Mouse (Mus musculus) c-Kit-positive CD71-positive TER-119-positive erythroid progenitor cells, embryonic 14.5 days (primary cell): ENCODE measurements around the gene Bcl11a.

Source experiments
- DNase-seq: peaks from one replicate; pipeline ENCODE4 v3.0.0-alpha.2; 2013; ENCODE audit warnings: low spot score

Gene Bcl11a

GRCm38 (mm10) chr11:24077795-24078705 lies at the start of gene Bcl11a:
Gene Bcl11a (plus strand): TSS chr11:24078056.
- DNase-seq, result no peak

GRCm38 (mm10) chr11:24044025-24044424 lies 33.8 kb upstream of the Bcl11a start:
- no peak for DNase-seq

- DNase-seq, result peak; percentile 55
These were observed 28.4 kb upstream of the Bcl11a start for GRCm38 (mm10) chr11:24049226-24050031.

- DNase-seq, result no peak
These were observed 27.7 kb upstream of the Bcl11a start for GRCm38 (mm10) chr11:24050032-24050757.

- DNase-seq, result no peak
These were observed 25.0 kb upstream of the Bcl11a start for GRCm38 (mm10) chr11:24052882-24053281.

- DNase-seq, result no peak
These were observed 18.7 kb upstream of the Bcl11a start for GRCm38 (mm10) chr11:24059137-24059536.

GRCm38 (mm10) chr11:24060428-24060827 lies 17.4 kb upstream of the Bcl11a start:
- DNase-seq, result no peak

GRCm38 (mm10) chr11:24061819-24062218 lies 16.0 kb upstream of the Bcl11a start:
- no peak for DNase-seq

GRCm38 (mm10) chr11:24062495-24063096 lies 15.3 kb upstream of the Bcl11a start:
- DNase-seq, result no peak

- no peak for DNase-seq
These were observed 13.6 kb upstream of the Bcl11a start for GRCm38 (mm10) chr11:24064221-24064620.

- DNase-seq, result no peak
These were observed 12.5 kb upstream of the Bcl11a start for GRCm38 (mm10) chr11:24065313-24065712.

- no peak for DNase-seq
These were observed 3.8 kb upstream of the Bcl11a start for GRCm38 (mm10) chr11:24074021-24074591.

GRCm38 (mm10) chr11:24074634-24075104 lies 3.2 kb upstream of the Bcl11a start, which contains the start of gene A830031A19Rik:
Gene A830031A19Rik (minus strand): TSS chr11:24075054.
- DNase-seq, result no peak

GRCm38 (mm10) chr11:24075486-24076126 lies 2.2 kb upstream of the Bcl11a start:
- no peak for DNase-seq

GRCm38 (mm10) chr11:24076127-24076650 lies 1.7 kb upstream of the Bcl11a start:
- DNase-seq, result peak; percentile 78

- DNase-seq, result peak; percentile 62
These were observed 780 bp upstream of the Bcl11a start for GRCm38 (mm10) chr11:24076821-24077730.

GRCm38 (mm10) chr11:24078706-24079316 lies 955 bp downstream of the Bcl11a start:
- DNase-seq, result no peak
